In the genomic region with DNA sequence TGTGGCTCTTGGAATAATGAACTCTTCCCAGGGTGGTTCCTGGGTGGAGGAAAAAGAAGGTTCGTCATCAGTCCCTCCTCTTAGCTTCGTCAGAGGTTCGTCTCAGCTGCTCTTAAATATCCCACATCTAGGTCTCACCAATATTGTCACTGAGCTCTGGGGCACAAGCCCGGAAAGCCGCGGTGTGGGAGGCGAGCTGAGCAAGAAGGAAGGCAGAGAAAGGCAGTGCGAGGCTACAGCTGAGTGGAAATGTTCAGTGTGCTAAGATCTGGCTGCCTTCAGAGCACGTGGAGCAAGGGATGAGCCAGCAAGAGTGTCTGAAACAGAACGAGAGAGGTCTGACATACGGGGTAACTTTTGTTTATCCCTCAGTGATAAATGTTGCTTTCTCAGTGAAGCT, we compare ENCODE assay signal across 24 mouse cellular contexts.
DNase-seq lines count a peak whose midpoint lies in the region; ATAC-seq lines count a peak whose summit lies in the region.
"Had no signal": no experiment of that assay in that cellular context is flagged by ENCODE, and none has a peak within 500 bp of the region (broad histone marks: within the 10 kb centered on the region; RNA-seq: fewer than 3 reads in every experiment).

No protein-coding gene starts in this region.

- WGBS in liver, embryonic 11.5 days: 75% methylated on average over 11 of the region's 11 CpGs

- H3K9me3 ChIP-seq in liver, embryonic 11.5 days (ENCODE audit: control insufficient read depth, low read length): no peaks in the 10 kb centered on the region
- H3K9me3 ChIP-seq: embryonic facial prominence, embryonic 15.5 days; forebrain, embryonic 15.5 days; hindbrain, embryonic 15.5 days; limb, embryonic 12.5 days; liver, embryonic 12.5 days; midbrain, embryonic 13.5 days had no signal

- H3K36me3 ChIP-seq in liver, embryonic 11.5 days (ENCODE audit: control insufficient read depth, insufficient read depth, low read length): no peaks in the 10 kb centered on the region
- H3K36me3 ChIP-seq: embryonic facial prominence, embryonic 15.5 days; forebrain, embryonic 15.5 days; hindbrain, embryonic 15.5 days; limb, embryonic 12.5 days; liver, embryonic 12.5 days; midbrain, embryonic 13.5 days had no signal

- DNase-seq in left cerebral cortex, adult 18-20 months (ENCODE audit: low spot score in 2 of 2): peak; percentile 13 to 51
- no peak for DNase-seq in left cerebral cortex, postnatal 4 days
- peak; percentile 3 to 16 for DNase-seq in left cerebral cortex, postnatal 10 days (ENCODE audit: extremely low spot score in 1 of 2, low spot score in 2 of 2)
- DNase-seq in right cerebral cortex, adult 2 months (ENCODE audit: low spot score in 2 of 2): peak; percentile 9 to 24
- peak; percentile 40 for DNase-seq in telencephalon, adult 2 months (ENCODE audit: low read depth, low spot score)
- no peak for DNase-seq in liver, embryonic 11.5 days (ENCODE audit: low spot score)
- no peak for DNase-seq in heart, adult 11 months
- DNase-seq: adrenal gland, adult 8-10 months; cerebellum, adult 8-10 months; cerebellum, postnatal 36 days; kidney, adult 2 months; lung, adult 18-20 months; spleen, adult 18-20 months; thymus, postnatal 25 days had no signal

- no peak overlapping the region for H3K4me2 ChIP-seq in liver, embryonic 11.5 days
- H3K4me2 ChIP-seq: embryonic facial prominence, embryonic 15.5 days; forebrain, embryonic 15.5 days; heart, embryonic 11.5 days; hindbrain, embryonic 15.5 days; limb, embryonic 12.5 days; liver, embryonic 12.5 days; midbrain, embryonic 13.5 days had no signal

- no peak overlapping the region for H3K4me3 ChIP-seq in liver, embryonic 11.5 days (ENCODE audit: low read depth, low read length)
- H3K4me3 ChIP-seq: embryonic facial prominence, embryonic 15.5 days; forebrain, embryonic 15.5 days; hindbrain, embryonic 15.5 days; limb, embryonic 12.5 days; liver, embryonic 12.5 days; megakaryocyte, embryonic 14.5 days; midbrain, embryonic 13.5 days had no signal

- intact Hi-C loops in left cerebral cortex, postnatal 4 days (cut with DNase I): no loop called here
- intact Hi-C loops in left cerebral cortex, postnatal 10 days (cut with DNase I): no loop called here

- H3K27me3 ChIP-seq in liver, embryonic 11.5 days (replicated peaks; ENCODE audit: control insufficient read depth, insufficient read depth, low read length): no peaks in the 10 kb centered on the region
- H3K27me3 ChIP-seq: embryonic facial prominence, embryonic 15.5 days; forebrain, embryonic 15.5 days; hindbrain, embryonic 15.5 days; limb, embryonic 12.5 days; liver, embryonic 12.5 days; megakaryocyte, embryonic 14.5 days; midbrain, embryonic 13.5 days had no signal

- ATAC-seq in liver, embryonic 11.5 days (replicated peaks; ENCODE audit: low FRiP score): no peak
- ATAC-seq: activated CD4-positive, CD25-positive, alpha-beta regulatory T cell, adult 4 months; forebrain, embryonic 15.5 days; liver, embryonic 12.5 days; midbrain, embryonic 13.5 days had no signal

- H3K4me1 ChIP-seq in liver, embryonic 11.5 days (replicated peaks; ENCODE audit: control insufficient read depth, insufficient read depth, low read length): no peaks in the 10 kb centered on the region
- H3K4me1 ChIP-seq: embryonic facial prominence, embryonic 15.5 days; forebrain, embryonic 15.5 days; hindbrain, embryonic 15.5 days; liver, embryonic 12.5 days; megakaryocyte, embryonic 14.5 days; midbrain, embryonic 13.5 days had no signal

- H3K27ac ChIP-seq in liver, embryonic 11.5 days (ENCODE audit: low read depth, low read length): no peak overlapping the region
- H3K27ac ChIP-seq: embryonic facial prominence, embryonic 15.5 days; forebrain, embryonic 15.5 days; hindbrain, embryonic 15.5 days; kidney, postnatal 0 days; limb, embryonic 12.5 days; liver, embryonic 12.5 days; midbrain, embryonic 13.5 days had no signal

- no peak overlapping the region for H3K9ac ChIP-seq in liver, embryonic 11.5 days (ENCODE audit: low read depth, low read length)
- H3K9ac ChIP-seq: embryonic facial prominence, embryonic 15.5 days; forebrain, embryonic 15.5 days; hindbrain, embryonic 15.5 days; limb, embryonic 12.5 days; liver, embryonic 12.5 days; midbrain, embryonic 13.5 days had no signal

Comparison
In these comparisons a context has a peak if more than half of its experiments do, and no peak if none do; other contexts are left out.
1. DNase-seq: peak in left cerebral cortex, adult 18-20 months (2 of 2), left cerebral cortex, postnatal 10 days (2 of 2), right cerebral cortex, adult 2 months (2 of 2) and telencephalon, adult 2 months (single experiment); none in left cerebral cortex, postnatal 4 days (single experiment), liver, embryonic 11.5 days (single experiment) and heart, adult 11 months (single experiment).